Mouse (Mus musculus) T-cell, adult 2 months (primary cell): ENCODE data around the gene Was.
"Not testable (repeated sequence)": the region's sequence is repeated elsewhere in the genome, so short reads cannot be mapped to it uniquely, and the experiment has no call there.

ENCODE experiments used
- DNase-seq: peaks from one replicate; pipeline ENCODE4 v3.0.0; 2022; ENCODE audit warnings: low spot score

The Was gene

GRCm38 (mm10) chrX:8074430-8075014 is 15.8 kb downstream of the Was start, which contains the start of gene Suv39h1:
TSS of gene Suv39h1 (minus strand) at chrX:8074760.
- peak; percentile 97 for DNase-seq

- DNase-seq: peak; percentile 17
Measured at GRCm38 (mm10) chrX:8073881-8074429, 16.3 kb downstream of the Was start.

- no peak for DNase-seq
Measured at GRCm38 (mm10) chrX:8069166-8069565, 21.1 kb downstream of the Was start.

GRCm38 (mm10) chrX:8051044-8051781 is 39.1 kb downstream of the Was start:
- not testable (repeated sequence) for DNase-seq

- DNase-seq: peak; percentile 1
Measured at GRCm38 (mm10) chrX:8033009-8033408, 57.3 kb downstream of the Was start.
